Mouse (Mus musculus) MN1 (cell line): ENCODE results near the gene Rpl12.
A peak's percentile ranks its signal among the peaks of the same experiment; 100 is the strongest.

Experiments
- DNase-seq: peaks from one replicate; pipeline ENCODE4 v3.0.0-alpha.2; 2016; ENCODE audit warnings: low spot score

The Rpl12 gene

GRCm38 (mm10) chr2:32981725-32982271 lies 20.4 kb downstream of the Rpl12 start, which contains the start of gene Slc2a8:
TSS of gene Slc2a8 (minus strand) at chr2:32982083.
- peak; percentile 94 for DNase-seq

GRCm38 (mm10) chr2:32982700-32983099 lies 21.3 kb downstream of the Rpl12 start:
- DNase-seq: peak; percentile 29

GRCm38 (mm10) chr2:32983617-32984016 lies 22.3 kb downstream of the Rpl12 start:
- peak; percentile 33 for DNase-seq

GRCm38 (mm10) chr2:32985844-32986243 lies 24.5 kb downstream of the Rpl12 start:
- no peak for DNase-seq

- DNase-seq: no peak
Measured at GRCm38 (mm10) chr2:32989376-32989775, 28.0 kb downstream of the Rpl12 start.

GRCm38 (mm10) chr2:32990167-32990832 lies 28.9 kb downstream of the Rpl12 start:
- DNase-seq: peak; percentile 30

GRCm38 (mm10) chr2:32992130-32992529 lies 30.8 kb downstream of the Rpl12 start:
- no peak for DNase-seq

GRCm38 (mm10) chr2:32997081-32997480 lies 35.7 kb downstream of the Rpl12 start:
- DNase-seq: no peak

GRCm38 (mm10) chr2:32997792-32998191 lies 36.4 kb downstream of the Rpl12 start:
- DNase-seq: no peak

GRCm38 (mm10) chr2:32999752-33000151 lies 38.4 kb downstream of the Rpl12 start:
- DNase-seq: no peak

- DNase-seq: no peak
Measured at GRCm38 (mm10) chr2:33002144-33002543, 40.8 kb downstream of the Rpl12 start.

- no peak for DNase-seq
Measured at GRCm38 (mm10) chr2:33005041-33005440, 43.7 kb downstream of the Rpl12 start.

GRCm38 (mm10) chr2:33009055-33009454 lies 47.7 kb downstream of the Rpl12 start:
- DNase-seq: peak; percentile 39

- DNase-seq: no peak
Measured at GRCm38 (mm10) chr2:33014877-33015276, 53.5 kb downstream of the Rpl12 start.
